Mouse (Mus musculus) heart, embryonic 14.5 days (tissue): Measurements from ENCODE around the gene Sec61a1. TPM values are rescaled to one million over a fixed set of nuclear protein-coding genes. Genes with fewer than 3 reads are reported as not detected.

Experiments used
- ATAC-seq: fragments of 200-750 bp; cut with Nextera tagmentation; 2 replicates; pipeline ENCODE4 v1.8.0; 2017; ENCODE audit warnings: low read depth, moderate TSS enrichment; ENCODE audit not compliant: insufficient number of reproducible peaks, insufficient read depth, low FRiP score
- H3K27ac ChIP-seq, 2 experiments: fragments of 200-500 bp in 1 of 2; fragments of 300-500 bp in 1 of 2; sonication (generic) in 1 of 2; replicated peaks in 1 of 2; 2 replicates each; pipeline ENCODE4 v1.5.1; 2012 to 2014; ENCODE audit warnings: low read depth in 2 of 2, low read length in 2 of 2, control low read depth in 1 of 2, mild to moderate bottlenecking in 1 of 2, mixed read lengths in 1 of 2; ENCODE audit not compliant: control insufficient read depth in 1 of 2, insufficient read depth in 1 of 2
- H3K27me3 ChIP-seq: fragments of 300-500 bp; sonication (generic); 2 replicates; pipeline ENCODE4 v1.6.1; 2014; ENCODE audit warnings: mild to moderate bottlenecking, low read length, control low read depth; ENCODE audit not compliant: control insufficient read depth, insufficient read depth
- H3K36me3 ChIP-seq: fragments of 300-500 bp; sonication (generic); 2 replicates; pipeline ENCODE4 v1.6.1; 2014; ENCODE audit warnings: mild to moderate bottlenecking, control low read depth, low read length, mixed read lengths; ENCODE audit not compliant: control insufficient read depth, insufficient read depth
- H3K4me1 ChIP-seq, 2 experiments: fragments of 200-500 bp in 1 of 2; fragments of 300-500 bp in 1 of 2; sonication (generic) in 1 of 2; 2 replicates each; pipeline ENCODE4 v1.6.1; 2012 to 2014; ENCODE audit warnings: low read length in 2 of 2, control low read depth in 1 of 2, mixed read lengths in 1 of 2; ENCODE audit not compliant: control insufficient read depth in 2 of 2, insufficient read depth in 2 of 2
- H3K4me2 ChIP-seq: fragments of 300-500 bp; sonication (generic); 2 replicates; pipeline ENCODE4 v1.6.1; 2014; ENCODE audit warnings: mild to moderate bottlenecking, low read length
- H3K4me3 ChIP-seq, 2 experiments: fragments of 200-500 bp in 1 of 2; fragments of 300-500 bp in 1 of 2; sonication (generic) in 1 of 2; 2 replicates each; pipeline ENCODE4 v1.5.1; 2012 to 2014; ENCODE audit warnings: low read length in 2 of 2, mild to moderate bottlenecking in 2 of 2, control low read depth in 1 of 2, low read depth in 1 of 2, moderate library complexity in 1 of 2; ENCODE audit not compliant: control insufficient read depth in 1 of 2, insufficient read depth in 1 of 2
- H3K9ac ChIP-seq: fragments of 300-500 bp; sonication (generic); 2 replicates; pipeline ENCODE4 v1.6.1; 2014; ENCODE audit warnings: mild to moderate bottlenecking, low read length
- H3K9me3 ChIP-seq: fragments of 300-500 bp; sonication (generic); 2 replicates; pipeline ENCODE4 v1.6.1; 2016; ENCODE audit warnings: low read length, control low read depth; ENCODE audit not compliant: control insufficient read depth
- WGBS: fragments of 180-500 bp; shearing (Covaris S2); extraction: QIAGEN DNeasy Blood & Tissue Kit; methylation state at CpG from one replicate; pipeline ENCODE4 v1.1.7; 2014; 5-methylcytosine and 5-hydroxymethylcytosine counted together
- polyA plus RNA-seq: library from polyadenylated mRNA; unstranded; fragments of >200 nt; fragmentation: Nextera tagmentation; extraction: Ambion mirVana; gene quantifications from 2 replicates; pipeline ENCODE4 v1.2.1, GENCODE M21; 2014

The Sec61a1 gene
- polyA plus RNA-seq, 1 experiment from 2014 or later = 161 TPM

GRCm38 (mm10) chr6:88549916-88550315 is 31.2 kb upstream of the Sec61a1 start:
- Histone ChIP-seq H3K9me3 (no peaks in the 10 kb centered on the region), H3K9ac (no peak overlapping the region), H3K27me3 (peaks cover 28% of the 10 kb centered on the region), H3K4me3 (no peak overlapping the region), H3K4me1 (peaks cover 2 to 3% of the 10 kb centered on the region in 2 experiments; a peak in 1 of 4 replicates), H3K36me3 (no peaks in the 10 kb centered on the region), H3K27ac (no peak overlapping the region), H3K4me2 (no peak overlapping the region)
- ATAC-seq = no peak
- 64% methylated on average over 2 of the region's 2 CpGs for WGBS

DNA sequence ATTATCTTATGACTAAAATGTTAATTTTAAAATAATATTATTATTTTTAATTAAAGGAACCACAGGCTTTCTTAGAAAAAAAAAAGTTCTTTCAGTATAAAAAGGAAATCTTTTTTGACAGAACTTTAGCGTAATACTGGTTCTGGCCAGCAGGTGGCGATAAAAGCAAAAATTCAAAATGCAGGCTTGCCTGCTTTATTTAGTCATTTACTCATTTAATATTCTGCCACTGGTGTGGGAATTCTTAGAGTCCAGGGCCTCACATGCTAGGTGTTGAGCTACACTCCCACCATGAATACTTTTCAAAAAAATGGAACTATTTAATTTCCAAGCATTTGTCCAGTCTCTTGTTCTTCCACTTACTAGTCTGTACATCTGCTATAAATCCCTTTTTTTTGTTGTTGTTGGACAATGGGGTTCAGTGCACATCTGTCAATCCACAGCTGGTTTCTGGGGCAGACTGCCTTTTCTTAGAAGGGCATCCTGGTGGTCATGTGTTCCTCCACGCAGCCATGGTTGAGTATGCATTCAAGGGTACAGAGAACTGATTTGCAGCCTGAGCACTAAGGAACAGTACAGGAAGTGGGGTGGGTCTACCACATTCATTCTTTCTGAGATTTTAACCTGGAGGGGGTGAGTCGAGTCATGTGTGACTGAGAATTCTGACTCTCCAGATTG is 30.6 kb upstream of the Sec61a1 start:
- H3K27ac ChIP-seq = no peak overlapping the region
- ATAC-seq = no peak
- no peaks in the 10 kb centered on the region for H3K9me3 ChIP-seq
- H3K4me3 ChIP-seq = no peak overlapping the region
- peaks cover 2 to 3% of the 10 kb centered on the region in 2 experiments; a peak in 1 of 4 replicates for H3K4me1 ChIP-seq
- no peak overlapping the region for H3K9ac ChIP-seq
- no peak overlapping the region for H3K4me2 ChIP-seq
- peaks cover 28% of the 10 kb centered on the region for H3K27me3 ChIP-seq
- no peaks in the 10 kb centered on the region for H3K36me3 ChIP-seq
- WGBS = 26% methylated on average over 4 of the region's 4 CpGs

DNA sequence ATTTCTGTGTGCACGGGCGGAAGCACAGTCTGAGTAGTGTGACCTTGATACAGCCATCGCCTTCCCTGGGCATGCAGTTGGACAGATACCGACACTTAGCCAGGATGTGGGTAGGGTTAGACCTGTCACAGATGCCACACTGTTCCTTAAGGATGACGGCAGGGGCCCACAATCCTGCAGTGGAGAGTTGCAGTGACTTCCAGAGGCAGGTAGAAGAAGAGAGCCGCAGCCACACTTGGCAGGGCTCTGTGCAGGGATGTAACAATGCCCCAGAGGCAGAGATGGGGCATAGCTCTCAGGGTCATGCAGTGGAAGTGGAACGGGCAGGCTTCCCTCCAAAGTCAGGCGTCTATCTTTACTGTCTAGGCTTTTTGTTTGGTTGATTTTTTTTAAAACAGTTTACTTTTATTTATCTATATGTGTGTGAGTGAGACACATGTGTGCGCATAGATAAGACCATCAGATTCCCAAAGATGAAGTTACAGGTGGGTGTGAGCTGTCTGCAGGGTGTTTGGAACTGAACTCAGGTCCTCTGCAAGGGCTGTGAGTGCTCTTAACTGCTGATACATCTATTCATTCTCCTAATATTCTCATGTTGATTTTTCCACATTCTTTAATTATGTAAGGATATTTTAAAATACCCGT is 29.8 kb upstream of the Sec61a1 start:
- no peak for ATAC-seq
- no peak overlapping the region for H3K9ac ChIP-seq
- H3K27ac ChIP-seq = no peak overlapping the region
- no peak overlapping the region for H3K4me3 ChIP-seq
- H3K4me2 ChIP-seq = no peak overlapping the region
- WGBS = 70% methylated on average over 10 of the region's 10 CpGs
- H3K27me3 ChIP-seq = peaks cover 28% of the 10 kb centered on the region
- H3K36me3 ChIP-seq = no peaks in the 10 kb centered on the region
- H3K4me1 ChIP-seq = peaks cover 2 to 3% of the 10 kb centered on the region in 2 experiments; a peak in 1 of 4 replicates
- no peaks in the 10 kb centered on the region for H3K9me3 ChIP-seq

- H3K4me3 ChIP-seq = no peak overlapping the region
- H3K27me3 ChIP-seq = peaks cover 30% of the 10 kb centered on the region
- H3K4me2 ChIP-seq = peak overlapping the region; percentile 3; the same call in 1 of the 2 replicates
- ATAC-seq = no peak
- 18% methylated on average over 10 of the region's 10 CpGs for WGBS
- no peaks in the 10 kb centered on the region for H3K9me3 ChIP-seq
- no peak overlapping the region for H3K27ac ChIP-seq
- H3K4me1 ChIP-seq = peaks cover 2 to 3% of the 10 kb centered on the region in 2 experiments; a peak in 1 of 4 replicates
- no peaks in the 10 kb centered on the region for H3K36me3 ChIP-seq
- no peak overlapping the region for H3K9ac ChIP-seq
These were observed 26.7 kb upstream of the Sec61a1 start for GRCm38 (mm10) chr6:88545397-88545790.

DNA sequence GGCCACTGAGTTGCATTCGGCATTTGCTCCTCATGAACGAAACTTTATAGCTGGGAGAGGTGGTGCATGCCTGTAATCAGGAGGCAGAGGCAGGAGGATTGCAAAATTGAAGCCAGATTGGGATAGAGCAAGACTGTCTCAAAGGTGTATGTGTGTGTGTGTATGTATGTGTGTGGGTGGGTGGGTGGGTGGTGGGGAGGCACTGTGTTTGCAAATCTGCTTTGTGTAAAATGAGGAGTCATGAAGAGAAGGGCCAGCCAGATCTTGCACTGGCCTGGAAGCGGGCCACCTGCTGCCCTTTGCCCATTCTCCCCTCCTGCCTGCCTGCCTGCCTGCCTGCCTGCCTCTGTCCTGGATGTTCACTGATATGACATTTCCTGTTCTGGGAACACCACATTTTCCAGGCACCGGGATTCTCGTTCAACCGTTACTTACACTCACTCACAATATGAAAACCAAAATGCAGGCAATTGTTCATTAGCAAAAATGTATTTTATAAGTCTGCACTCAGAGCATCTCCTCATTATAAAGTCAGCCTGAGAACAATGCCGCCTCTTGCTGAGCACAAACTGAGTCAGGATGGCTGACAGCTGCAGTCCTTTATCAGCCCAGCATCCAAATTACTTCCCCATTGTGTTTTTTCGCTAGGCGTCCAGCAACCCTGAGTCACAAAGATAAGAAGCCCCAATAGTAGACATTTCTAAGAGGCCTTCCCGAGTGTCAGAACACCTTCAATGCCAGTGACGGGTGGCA is 26.1 kb upstream of the Sec61a1 start:
- H3K27me3 ChIP-seq = peaks cover 30% of the 10 kb centered on the region
- WGBS = 25% methylated on average over 11 of the region's 11 CpGs
- no peak overlapping the region for H3K27ac ChIP-seq
- H3K4me1 ChIP-seq = peaks cover 2 to 3% of the 10 kb centered on the region in 2 experiments; a peak in 1 of 4 replicates
- ATAC-seq = no peak
- H3K36me3 ChIP-seq = no peaks in the 10 kb centered on the region
- no peak overlapping the region for H3K4me3 ChIP-seq
- no peaks in the 10 kb centered on the region for H3K9me3 ChIP-seq
- peak overlapping the region; percentile 3; the same call in 1 of the 2 replicates for H3K4me2 ChIP-seq
- H3K9ac ChIP-seq = no peak overlapping the region

DNA sequence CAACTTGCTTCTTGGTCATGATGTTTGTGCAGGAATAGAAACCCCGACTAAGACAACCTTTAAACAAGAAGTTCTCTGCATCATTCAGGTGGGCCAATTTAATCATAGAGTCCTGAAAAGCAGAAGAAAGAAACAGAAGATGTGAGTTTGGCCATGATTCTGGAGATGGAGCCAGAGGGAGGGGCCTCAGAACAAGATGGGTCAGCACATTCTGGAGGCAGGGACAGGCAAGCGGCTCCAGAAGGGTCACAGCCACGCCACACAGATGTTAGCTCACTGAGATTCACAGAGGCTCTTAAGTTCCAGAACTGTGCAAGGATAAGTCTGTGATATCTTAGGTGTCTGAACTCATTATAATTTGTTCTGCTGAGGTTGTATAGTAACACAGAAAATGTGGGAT is 25.5 kb upstream of the Sec61a1 start:
- Histone ChIP-seq H3K4me3 (no peak overlapping the region), H3K27ac (no peak overlapping the region), H3K27me3 (peaks cover 30% of the 10 kb centered on the region), H3K9me3 (no peaks in the 10 kb centered on the region), H3K9ac (no peak overlapping the region), H3K4me2 (no peak overlapping the region), H3K36me3 (no peaks in the 10 kb centered on the region), H3K4me1 (peaks cover 2 to 3% of the 10 kb centered on the region in 2 experiments; a peak in 1 of 4 replicates)
- 74% methylated on average over 3 of the region's 3 CpGs for WGBS
- ATAC-seq = no peak

GRCm38 (mm10) chr6:88540093-88540755 is 21.5 kb upstream of the Sec61a1 start:
- Histone ChIP-seq H3K27me3 (peaks cover 2% of the 10 kb centered on the region), H3K4me1 (peaks cover under 1 to 2% of the 10 kb centered on the region in 2 experiments; a peak in 1 of 4 replicates), H3K9me3 (no peaks in the 10 kb centered on the region), H3K4me2 (no peak overlapping the region), H3K36me3 (no peaks in the 10 kb centered on the region), H3K4me3 (no peak overlapping the region), H3K9ac (no peak overlapping the region), H3K27ac (no peak overlapping the region)
- no peak for ATAC-seq
- 61% methylated on average over 2 of the region's 2 CpGs for WGBS
